Mouse (Mus musculus) lung, adult 2 months (tissue): ENCODE measurements around the gene Faah. TPM values are rescaled to one million over a fixed set of nuclear protein-coding genes. Genes with fewer than 3 reads are reported as not detected.

Experiments used
- DNase-seq: peaks from one replicate; pipeline ENCODE4 v3.0.0; 2022
- H3K4me1 ChIP-seq: fragments of 200-500 bp; 2 replicates; pipeline ENCODE4 v1.6.1; 2011; ENCODE audit warnings: low read length; ENCODE audit not compliant: control insufficient read depth, insufficient read depth
- H3K4me3 ChIP-seq: fragments of 200-500 bp; replicated peaks from 2 replicates; pipeline ENCODE3; 2011; ENCODE audit warnings: low read depth, mild to moderate bottlenecking, control low read depth, low read length; ENCODE audit errors: extremely low read depth
- CTCF ChIP-seq: fragments of 200-500 bp; IDR thresholded peaks from 2 replicates; pipeline ENCODE4 v1.5.1; 2011; ENCODE audit warnings: mild to moderate bottlenecking, low read length, control low read depth; ENCODE audit not compliant: insufficient read depth
- POLR2A ChIP-seq: fragments of 200-500 bp; IDR thresholded peaks from 2 replicates; pipeline ENCODE4 v1.6.1; 2011; ENCODE audit warnings: low read depth, mild to moderate bottlenecking, control low read depth, low read length, borderline replicate concordance; ENCODE audit errors: extremely low read depth
- WGBS: fragments of 180-500 bp; shearing (Covaris S2); methylation state at CpG from one replicate; pipeline ENCODE4 v1.1.7; 2018; 5-methylcytosine and 5-hydroxymethylcytosine counted together
- polyA plus RNA-seq: library from polyadenylated mRNA; depleted of rRNA; stranded (reverse); fragments of >200 nt; gene quantifications from 2 replicates; pipeline ENCODE4 v1.2.3, GENCODE M21; 2012; rRNA removed

Faah gene
- 24.5 and 31.7 TPM in 2 replicates for polyA plus RNA-seq

DNA sequence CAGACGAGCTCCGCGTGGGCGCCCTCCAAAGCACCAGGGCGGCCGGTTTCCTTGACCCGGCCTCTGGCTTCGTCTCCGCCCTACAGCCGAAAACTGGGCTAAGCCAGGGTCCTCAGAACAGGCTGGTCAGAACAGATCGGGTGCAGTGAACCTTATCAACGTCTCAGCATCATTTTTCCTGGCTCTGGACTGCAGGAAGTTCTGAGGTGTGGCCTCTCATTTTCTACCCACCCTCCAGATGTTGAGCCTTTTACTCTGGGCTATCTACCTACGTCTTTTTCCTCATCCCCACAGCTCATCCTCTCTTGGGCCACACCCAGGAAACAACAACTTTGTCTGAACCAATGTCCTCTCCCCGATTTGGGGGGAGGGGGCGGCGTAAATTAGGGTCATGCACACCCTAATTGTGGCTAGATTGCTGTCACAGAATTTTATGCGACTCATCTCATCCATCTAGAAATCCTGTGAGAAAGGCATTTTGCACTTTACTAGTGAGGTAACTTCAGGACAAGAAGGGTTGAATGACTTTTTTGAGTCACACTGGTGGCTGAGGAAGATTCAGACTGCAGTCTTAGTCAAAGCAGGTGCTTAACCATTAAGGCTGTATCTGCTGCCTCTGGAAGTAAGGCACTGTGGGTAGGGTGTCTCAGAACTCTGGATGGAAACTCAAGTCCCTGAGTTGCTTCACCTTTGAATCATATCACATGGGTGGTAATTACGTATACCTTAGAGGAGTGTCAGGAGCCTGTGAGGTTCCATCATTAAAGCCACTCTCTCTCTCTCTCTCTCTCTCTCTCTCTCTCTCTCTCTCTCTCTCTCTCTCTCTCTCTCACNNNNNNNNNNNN lies at the start of gene Faah:
Faah (minus strand) TSS at position 25 of the 845 bp plus-strand sequence.
- peak within 1 kb of the TSS; percentile 64 for H3K4me3 ChIP-seq
- WGBS = 12% methylated on average over 18 of the region's 18 CpGs
- TF ChIP-seq POLR2A = no peak
- TF ChIP-seq CTCF = no peak
- H3K4me1 ChIP-seq = peaks cover 3% of the 10 kb centered on the region; the same call in 1 of the 2 replicates
- no peak for DNase-seq

DNA sequence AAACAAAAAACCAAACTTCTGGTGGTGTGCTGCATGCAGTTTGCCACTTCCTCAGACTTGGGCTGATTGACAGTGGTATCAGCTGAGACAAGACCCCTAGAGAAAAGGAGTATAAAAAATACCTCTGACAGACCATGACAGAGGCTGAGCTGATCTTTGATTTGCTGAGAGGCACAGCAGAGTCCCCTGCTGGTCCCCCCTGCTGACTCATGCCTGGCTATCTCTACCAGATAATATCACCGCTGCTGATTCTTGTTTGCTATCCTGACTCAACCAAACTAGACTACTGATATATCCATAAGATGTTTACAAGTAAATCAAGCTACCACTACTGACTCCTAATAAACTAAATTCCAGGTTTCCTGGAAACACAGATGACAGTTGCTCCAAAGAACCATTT lies 46.1 kb upstream of the Faah start:
- no peak overlapping the region for H3K4me3 ChIP-seq
- DNase-seq = no peak
- no peak for TF ChIP-seq CTCF
- TF ChIP-seq POLR2A = no peak
- WGBS = 30% methylated on average over 1 of the region's 1 CpGs
- no peaks in the 10 kb centered on the region for H3K4me1 ChIP-seq

DNA sequence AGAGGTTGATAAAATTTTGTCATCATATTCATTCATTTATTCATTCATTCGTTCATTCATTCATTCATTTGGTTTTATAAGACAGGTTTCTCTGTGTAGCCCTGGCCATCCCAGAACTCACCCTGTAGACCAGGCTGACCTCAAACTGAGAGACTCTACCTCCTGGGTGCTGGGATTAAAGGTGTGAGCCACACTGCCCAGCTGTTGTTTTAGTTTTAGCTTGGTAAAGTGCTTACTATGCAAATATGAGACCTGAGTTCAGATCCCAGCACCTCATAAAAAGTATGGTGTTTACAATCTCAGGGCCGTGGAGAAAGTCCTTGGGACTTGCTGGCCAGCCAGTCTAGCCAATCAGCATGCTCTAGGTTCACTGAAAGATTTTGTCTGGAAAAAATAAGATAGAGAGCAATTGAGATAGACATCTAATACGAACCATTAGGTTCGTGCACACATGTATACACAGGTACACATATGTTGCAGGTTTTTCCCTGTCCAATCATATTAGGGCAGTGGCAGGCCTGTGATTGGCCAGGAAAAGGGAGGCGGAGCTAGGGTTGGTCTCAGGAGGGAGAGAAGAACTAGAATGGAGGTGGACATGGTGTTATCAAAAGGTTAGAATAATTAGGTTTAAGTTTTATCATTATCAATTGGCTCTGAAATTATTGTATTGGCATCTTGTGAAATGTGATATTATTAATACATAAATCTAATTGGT lies 41.4 kb upstream of the Faah start:
- TF ChIP-seq POLR2A (no peak), CTCF (no peak)
- no peak for DNase-seq
- 74% methylated on average over 5 of the region's 5 CpGs for WGBS

DNA sequence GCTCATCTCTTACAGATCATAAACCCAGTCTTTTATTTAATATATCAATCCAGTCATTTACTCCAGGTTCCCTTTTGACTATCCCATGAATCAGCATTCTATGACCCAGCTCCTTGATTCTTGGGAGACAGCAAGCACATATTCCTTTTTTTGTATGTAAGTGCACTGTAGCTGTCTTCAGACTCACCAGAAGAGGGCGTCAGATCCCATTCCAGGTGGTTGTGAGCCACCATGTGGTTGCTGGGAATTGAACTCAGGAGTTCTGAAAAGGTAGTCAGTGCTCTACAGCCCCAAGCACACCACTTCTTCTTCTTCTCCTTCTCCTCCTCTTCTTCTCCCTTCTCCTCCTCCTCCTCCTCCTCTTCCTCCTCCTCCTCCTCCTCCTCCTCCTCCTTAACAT lies 39.8 kb upstream of the Faah start:
- TF ChIP-seq POLR2A (no peak), CTCF (no peak)
- H3K4me3 ChIP-seq = no peak overlapping the region
- H3K4me1 ChIP-seq = peaks cover 6% of the 10 kb centered on the region; the same call in 1 of the 2 replicates
- no peak for DNase-seq
- WGBS = 11% methylated on average over 1 of the region's 1 CpGs

More for the DNA sequence above, 41.4 kb upstream of the Faah start:
- H3K4me1 ChIP-seq = 0 out of 2 replicates have a peak, but pooled peaks cover 2% of the 10 kb centered on the region
- no peak overlapping the region for H3K4me3 ChIP-seq

DNA sequence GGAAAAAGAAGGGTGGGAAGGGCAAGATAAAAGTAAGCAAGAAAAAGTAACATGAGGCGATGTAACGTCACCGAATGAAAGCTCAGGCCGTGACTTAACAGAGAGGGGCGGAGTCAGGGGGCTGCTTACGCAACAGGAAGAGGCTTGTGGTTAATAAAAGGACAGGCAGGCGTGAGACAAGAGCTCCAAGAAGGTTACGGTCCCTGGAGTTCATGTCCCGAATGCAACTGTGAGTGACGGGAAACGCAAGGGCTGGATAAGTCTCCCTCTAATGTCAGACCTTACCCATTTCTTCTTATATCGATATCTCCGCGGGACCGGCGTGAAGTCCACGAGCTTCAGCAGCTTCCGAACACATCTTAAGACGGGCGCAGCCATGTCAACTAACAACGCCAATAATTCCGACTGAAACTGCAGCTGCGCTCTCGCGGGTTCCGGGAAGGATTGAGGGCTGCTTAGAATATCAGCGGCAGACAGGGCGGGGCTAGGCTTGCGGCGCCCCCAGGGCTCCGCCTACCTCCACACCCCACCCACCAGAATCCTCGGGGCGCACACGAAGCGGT lies 35.8 kb upstream of the Faah start, which contains the start of gene Nsun4:
Nsun4 (minus strand) TSS at position 478 of the 563 bp plus-strand sequence.
- under 1% methylated on average over 35 of the region's 35 CpGs for WGBS

DNA sequence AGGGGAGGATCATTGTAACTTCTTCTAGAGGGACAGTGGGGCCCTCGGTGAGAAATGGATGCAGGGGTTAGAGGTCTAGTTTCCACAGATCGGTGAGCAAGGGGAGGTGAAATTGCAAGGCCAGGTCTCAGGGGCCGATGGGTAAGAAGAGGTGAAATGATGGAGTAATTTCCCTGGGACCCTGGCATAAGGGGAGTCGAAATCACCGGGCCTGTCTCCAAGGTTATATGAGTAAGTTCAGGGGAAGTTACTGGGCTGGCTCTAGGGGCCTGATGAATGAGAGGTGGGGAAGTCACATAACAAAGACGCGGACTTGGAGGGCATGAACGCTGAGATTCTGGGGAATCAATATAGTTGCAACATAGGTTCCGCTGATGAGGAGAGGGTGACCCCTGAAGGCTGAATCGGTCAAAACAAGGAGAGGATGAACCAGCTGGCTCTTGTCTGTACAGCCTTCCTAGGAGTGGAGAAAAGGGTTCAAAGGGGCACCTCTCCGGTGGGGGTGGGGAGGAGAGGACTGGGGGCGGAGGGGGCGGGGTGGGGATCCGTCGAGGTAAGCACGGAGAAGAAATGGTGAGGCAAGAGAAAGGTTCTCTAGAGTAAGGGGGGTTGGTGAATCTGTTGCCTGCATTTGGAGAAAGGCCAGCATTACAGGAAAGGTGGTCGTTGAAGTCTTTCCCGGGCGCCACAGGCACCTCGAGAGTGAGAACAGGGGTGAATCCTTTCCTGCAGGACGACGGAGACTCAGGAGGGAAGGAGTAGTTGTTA lies 35.0 kb upstream of the Faah start:
- Histone ChIP-seq H3K4me3 (peak overlapping the region; percentile 78), H3K4me1 (peaks cover 15% of the 10 kb centered on the region)
- TF ChIP-seq CTCF (peak; percentile 25; the same call in 1 of the 2 replicates), POLR2A (no peak)
- DNase-seq = peak; percentile 48
- WGBS = 8% methylated on average over 22 of the region's 22 CpGs

More for the DNA sequence above, 35.8 kb upstream of the Faah start, which contains the start of gene Nsun4:
- peak; percentile 89 for DNase-seq
- H3K4me3 ChIP-seq = peak within 1 kb of the TSS; percentile 78
- peaks cover 13% of the 10 kb centered on the region for H3K4me1 ChIP-seq
- TF ChIP-seq POLR2A = no peak; the same call in none of the 2 replicates
- no peak for TF ChIP-seq CTCF

DNA sequence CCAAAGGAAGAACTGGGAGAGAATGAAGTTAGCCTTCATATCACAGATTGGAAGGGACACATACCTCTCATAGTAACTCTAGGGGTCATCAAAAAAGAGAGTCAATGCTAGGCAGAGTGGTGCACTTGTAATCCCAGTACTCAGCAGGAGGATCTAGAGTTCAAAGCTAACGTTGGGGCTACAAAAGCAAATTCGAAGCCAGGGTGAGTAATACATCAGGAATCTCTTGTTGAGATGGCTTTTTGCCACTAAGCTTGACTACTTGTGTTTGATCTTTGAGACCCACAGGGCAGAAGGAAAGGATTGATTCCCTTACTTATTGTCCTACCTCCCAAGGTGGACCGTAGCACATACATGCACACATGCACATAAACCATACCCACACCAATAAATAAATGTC lies 31.5 kb upstream of the Faah start:
- Histone ChIP-seq H3K4me1 (peaks cover 16% of the 10 kb centered on the region), H3K4me3 (no peak overlapping the region)
- DNase-seq = no peak
- TF ChIP-seq POLR2A = no peak
- TF ChIP-seq CTCF = no peak
- 62% methylated on average over 3 of the region's 3 CpGs for WGBS

DNA sequence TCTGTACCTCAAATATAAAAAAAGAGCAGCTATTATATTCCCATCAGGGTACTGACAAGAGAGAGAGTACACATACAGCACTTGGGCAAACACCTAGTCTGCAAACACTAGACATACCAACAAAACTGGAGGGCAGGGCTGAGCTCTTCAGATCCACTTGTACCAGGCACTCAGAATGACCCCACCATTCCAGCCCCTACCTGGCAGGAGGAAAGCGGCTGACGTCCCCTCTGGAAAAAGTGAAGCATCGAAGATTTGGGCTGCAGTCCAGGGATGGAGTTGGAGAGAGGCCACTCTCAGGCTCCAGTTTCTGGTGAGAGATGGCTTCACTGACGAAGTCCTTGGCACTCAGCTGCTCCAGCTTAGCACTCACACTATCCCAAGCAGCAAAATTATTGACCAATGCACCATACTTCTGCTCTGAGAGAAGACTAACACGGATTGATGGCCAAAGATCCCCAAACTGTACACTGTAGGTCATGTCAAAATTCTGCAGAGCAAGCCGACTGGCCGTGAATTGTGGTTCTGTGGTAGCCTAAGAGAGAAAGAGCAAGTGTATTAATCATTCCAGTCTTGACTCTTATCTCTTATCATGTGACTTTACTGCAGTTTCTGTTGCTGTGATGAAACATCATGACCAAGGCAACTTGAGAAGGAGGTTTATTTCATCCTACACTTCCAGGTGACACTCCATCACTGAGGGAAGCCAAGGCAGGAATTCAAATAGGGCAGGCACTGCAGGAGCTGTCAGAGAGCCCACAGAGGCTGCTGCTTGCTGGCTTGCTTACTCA lies 30.6 kb upstream of the Faah start:
- peak; percentile 87 for DNase-seq
- Histone ChIP-seq H3K4me3 (no peak overlapping the region), H3K4me1 (peaks cover 14% of the 10 kb centered on the region)
- TF ChIP-seq CTCF = no peak
- TF ChIP-seq POLR2A = no peak
- WGBS = 50% methylated on average over 7 of the region's 7 CpGs
